13 mouse cellular contexts compared by ENCODE assay signal in genomic region chr5:113857631-113858030, GRCm38 (mm10). TPM values are rescaled to one million over a fixed set of nuclear protein-coding genes. Genes with fewer than 3 reads are reported as not detected.
A peak's percentile ranks its signal among the peaks of the same experiment; 100 is the strongest.
DNase-seq lines count a peak whose midpoint lies in the region; ATAC-seq and TF ChIP-seq lines count a peak whose summit lies in the region.
"Had no signal": no experiment of that assay in that cellular context is flagged by ENCODE, and none has a peak within 500 bp of the region (broad histone marks: within the 10 kb centered on the region; RNA-seq: fewer than 3 reads in every experiment).

No protein-coding gene starts in this region.

- no peak for ATAC-seq in forebrain, embryonic 13.5 days
- ATAC-seq in forebrain, embryonic 11.5 days (replicated peaks; ENCODE audit: low FRiP score) = no peak
- no peak for ATAC-seq in midbrain, embryonic 16.5 days
- no peak for ATAC-seq in heart, embryonic 16.5 days (replicated peaks; ENCODE audit: extremely low read depth, insufficient read depth, low FRiP score)
- ATAC-seq in stomach, postnatal 0 days (ENCODE audit: low FRiP score, low TSS enrichment) = no peak
- ATAC-seq: Patski had no signal

- H3K9me3 ChIP-seq in forebrain, embryonic 13.5 days (replicated peaks) = no peaks in the 10 kb centered on the region
- no peaks in the 10 kb centered on the region for H3K9me3 ChIP-seq in forebrain, embryonic 11.5 days (ENCODE audit: control insufficient read depth, low read length)
- no peaks in the 10 kb centered on the region; the same call in 1 of the 2 replicates for H3K9me3 ChIP-seq in midbrain, embryonic 10.5 days (replicated peaks)
- H3K9me3 ChIP-seq in midbrain, embryonic 16.5 days (replicated peaks; ENCODE audit: control insufficient read depth, low read length, poor library complexity, severe bottlenecking) = no peaks in the 10 kb centered on the region
- no peaks in the 10 kb centered on the region for H3K9me3 ChIP-seq in heart, embryonic 16.5 days (replicated peaks; ENCODE audit: control insufficient read depth, low read length)
- H3K9me3 ChIP-seq in stomach, postnatal 0 days (ENCODE audit: control insufficient read depth, low read length) = no peaks in the 10 kb centered on the region
- H3K9me3 ChIP-seq: hindbrain, embryonic 15.5 days; lung, embryonic 15.5 days had no signal

- no peaks in the 10 kb centered on the region for H3K27me3 ChIP-seq in forebrain, embryonic 13.5 days
- no peaks in the 10 kb centered on the region for H3K27me3 ChIP-seq in forebrain, embryonic 11.5 days (ENCODE audit: control insufficient read depth, insufficient read depth, low read length)
- H3K27me3 ChIP-seq in midbrain, embryonic 10.5 days (ENCODE audit: low read depth, poor library complexity, severe bottlenecking) = no peaks in the 10 kb centered on the region
- H3K27me3 ChIP-seq in midbrain, embryonic 16.5 days (ENCODE audit: control insufficient read depth, insufficient read depth, low read depth, low read length) = no peaks in the 10 kb centered on the region
- no peaks in the 10 kb centered on the region for H3K27me3 ChIP-seq in heart, embryonic 16.5 days (ENCODE audit: control insufficient read depth, insufficient read depth, low read length)
- H3K27me3 ChIP-seq in stomach, postnatal 0 days (ENCODE audit: control insufficient read depth, insufficient read depth, low read length) = no peaks in the 10 kb centered on the region
- H3K27me3 ChIP-seq: hindbrain, embryonic 15.5 days; lung, embryonic 15.5 days; Patski had no signal

- H3K27ac ChIP-seq in forebrain, embryonic 13.5 days = peak overlapping the region; percentile 89
- H3K27ac ChIP-seq in forebrain, embryonic 11.5 days (ENCODE audit: low read depth, low read length) = no peak overlapping the region
- peak overlapping the region; percentile 38; the same call in 1 of the 2 replicates for H3K27ac ChIP-seq in midbrain, embryonic 10.5 days (replicated peaks)
- H3K27ac ChIP-seq in midbrain, embryonic 16.5 days (ENCODE audit: low read length) = no peak overlapping the region
- peak overlapping the region; percentile 97 for H3K27ac ChIP-seq in heart, embryonic 16.5 days (ENCODE audit: low read length)
- H3K27ac ChIP-seq in stomach, postnatal 0 days (replicated peaks) = 0 out of 2 replicates have a peak overlapping the region, but pooled peaks have one; percentile 1
- H3K27ac ChIP-seq: hindbrain, embryonic 15.5 days; lung, embryonic 15.5 days had no signal

- peak; percentile 44 for TF ChIP-seq CTCF in stomach, postnatal 0 days (IDR thresholded peaks at IDR 0.05; ENCODE audit: low read depth)

- peaks cover 16% of the 10 kb centered on the region for H3K36me3 ChIP-seq in forebrain, embryonic 13.5 days (ENCODE audit: poor library complexity, severe bottlenecking)
- no peaks in the 10 kb centered on the region for H3K36me3 ChIP-seq in forebrain, embryonic 11.5 days (ENCODE audit: control insufficient read depth, insufficient read depth, low read length)
- H3K36me3 ChIP-seq in midbrain, embryonic 10.5 days = peaks cover 42% of the 10 kb centered on the region
- H3K36me3 ChIP-seq in midbrain, embryonic 16.5 days (ENCODE audit: control insufficient read depth, insufficient read depth, low read length) = no peaks in the 10 kb centered on the region
- H3K36me3 ChIP-seq in heart, embryonic 16.5 days (ENCODE audit: control insufficient read depth, insufficient read depth) = peaks cover 7% of the 10 kb centered on the region
- no peaks in the 10 kb centered on the region; the same call in none of the 2 replicates for H3K36me3 ChIP-seq in stomach, postnatal 0 days (ENCODE audit: control insufficient read depth, insufficient read depth, low read length)
- H3K36me3 ChIP-seq: hindbrain, embryonic 15.5 days had no signal

- 65% methylated on average over 8 of the region's 8 CpGs for WGBS in forebrain, embryonic 13.5 days
- 72% methylated on average over 8 of the region's 8 CpGs for WGBS in forebrain, embryonic 11.5 days
- WGBS in midbrain, embryonic 10.5 days = 66% methylated on average over 8 of the region's 8 CpGs
- WGBS in midbrain, embryonic 16.5 days = 62% methylated on average over 8 of the region's 8 CpGs
- WGBS in heart, embryonic 16.5 days = 54% methylated on average over 8 of the region's 8 CpGs
- 58% methylated on average over 8 of the region's 8 CpGs for WGBS in stomach, postnatal 0 days

- DNase-seq in forebrain, embryonic 11.5 days (ENCODE audit: low spot score) = no peak
- DNase-seq in midbrain, embryonic 10.5 days (ENCODE audit: low spot score) = no peak
- DNase-seq in stomach, postnatal 0 days (ENCODE audit: low spot score) = no peak
- no peak for DNase-seq in frontal cortex, postnatal 25 days (ENCODE audit: low spot score in 2 of 2)
- no peak for DNase-seq in spleen, postnatal 10 days (ENCODE audit: low spot score in 2 of 2)
- DNase-seq: adrenal gland, adult 8-10 months; left cerebral cortex, postnatal 4 days had no signal

- peaks cover 73% of the 10 kb centered on the region for H3K4me1 ChIP-seq in forebrain, embryonic 13.5 days
- peaks cover 6% of the 10 kb centered on the region; the same call in 1 of the 2 replicates for H3K4me1 ChIP-seq in forebrain, embryonic 11.5 days (replicated peaks; ENCODE audit: control insufficient read depth, insufficient read depth, low read length)
- peaks cover 46% of the 10 kb centered on the region for H3K4me1 ChIP-seq in midbrain, embryonic 10.5 days
- H3K4me1 ChIP-seq in midbrain, embryonic 16.5 days (ENCODE audit: control insufficient read depth, insufficient read depth, low read length) = peaks cover 26% of the 10 kb centered on the region
- H3K4me1 ChIP-seq in heart, embryonic 16.5 days (ENCODE audit: control insufficient read depth, insufficient read depth, low read length) = peaks cover 62% of the 10 kb centered on the region
- H3K4me1 ChIP-seq in stomach, postnatal 0 days (replicated peaks; ENCODE audit: control insufficient read depth, insufficient read depth) = no peaks in the 10 kb centered on the region

- no peak overlapping the region for H3K4me2 ChIP-seq in forebrain, embryonic 13.5 days
- H3K4me2 ChIP-seq in forebrain, embryonic 11.5 days (ENCODE audit: low read depth, low read length, severe bottlenecking) = no peak overlapping the region
- no peak overlapping the region for H3K4me2 ChIP-seq in midbrain, embryonic 16.5 days (ENCODE audit: low read length)
- no peak overlapping the region for H3K4me2 ChIP-seq in heart, embryonic 16.5 days (ENCODE audit: low read depth, low read length)
- H3K4me2 ChIP-seq in stomach, postnatal 0 days (replicated peaks; ENCODE audit: low read depth) = no peak overlapping the region
- H3K4me2 ChIP-seq: hindbrain, embryonic 15.5 days; lung, embryonic 15.5 days had no signal

- no peak overlapping the region for H3K4me3 ChIP-seq in forebrain, embryonic 13.5 days
- H3K4me3 ChIP-seq in forebrain, embryonic 11.5 days (ENCODE audit: low read depth, low read length) = no peak overlapping the region
- no peak overlapping the region for H3K4me3 ChIP-seq in midbrain, embryonic 10.5 days
- no peak overlapping the region for H3K4me3 ChIP-seq in midbrain, embryonic 16.5 days (ENCODE audit: low read depth, low read length)
- H3K4me3 ChIP-seq in heart, embryonic 16.5 days (ENCODE audit: low read length) = no peak overlapping the region
- no peak overlapping the region for H3K4me3 ChIP-seq in stomach, postnatal 0 days (ENCODE audit: low read depth, low read length)
- H3K4me3 ChIP-seq: hindbrain, embryonic 15.5 days; lung, embryonic 15.5 days had no signal

- no peak for TF ChIP-seq EP300 in stomach, postnatal 0 days (optimal IDR thresholded peaks at IDR 0.05)

- no peak overlapping the region for H3K9ac ChIP-seq in forebrain, embryonic 13.5 days
- H3K9ac ChIP-seq in forebrain, embryonic 11.5 days (ENCODE audit: low read length) = no peak overlapping the region
- no peak overlapping the region for H3K9ac ChIP-seq in midbrain, embryonic 16.5 days (ENCODE audit: low read depth, low read length)
- peak overlapping the region; percentile 53 for H3K9ac ChIP-seq in heart, embryonic 16.5 days (ENCODE audit: low read length)
- H3K9ac ChIP-seq in stomach, postnatal 0 days (ENCODE audit: low read length) = no peak overlapping the region; the same call in 1 of the 2 replicates
- H3K9ac ChIP-seq: hindbrain, embryonic 15.5 days; lung, embryonic 15.5 days had no signal

RNA-seq across cellular contexts. Expression of gene Selplg, which starts 25.2 kb away (rescaled TPM):
- 0.40 and 0.62 TPM in 2 replicates for polyA plus RNA-seq in forebrain, embryonic 13.5 days (2015; fragmentation: Nextera tagmentation; extraction: Ambion mirVana)
- 0.67 and 1.4 TPM in 2 replicates for polyA plus RNA-seq in forebrain, embryonic 11.5 days (2014; fragmentation: Nextera tagmentation; extraction: Ambion mirVana)
- 0.77 and 1.5 TPM in 2 replicates for polyA plus RNA-seq in midbrain, embryonic 10.5 days (2016; fragmentation: Nextera tagmentation; extraction: Ambion mirVana)
- 1.6 and 2.0 TPM in 2 replicates for polyA plus RNA-seq in midbrain, embryonic 16.5 days (2015; fragmentation: Nextera tagmentation; extraction: Ambion mirVana)
- polyA plus RNA-seq in heart, embryonic 16.5 days (2015; fragmentation: Nextera tagmentation; extraction: Ambion mirVana) = 10.1 and 29.8 TPM in 2 replicates
- 2.0 and 2.6 TPM in 2 replicates for polyA plus RNA-seq in stomach, postnatal 0 days (2015; fragmentation: Nextera tagmentation; extraction: Ambion mirVana)

RNA-seq across cellular contexts. Expression of gene Coro1c, which starts 50.9 kb away (rescaled TPM):
- polyA plus RNA-seq in forebrain, embryonic 13.5 days (2015; fragmentation: Nextera tagmentation; extraction: Ambion mirVana) = 235 and 246 TPM in 2 replicates
- polyA plus RNA-seq in forebrain, embryonic 11.5 days (2014; fragmentation: Nextera tagmentation; extraction: Ambion mirVana) = 231 and 246 TPM in 2 replicates
- 205 and 233 TPM in 2 replicates for polyA plus RNA-seq in midbrain, embryonic 10.5 days (2016; fragmentation: Nextera tagmentation; extraction: Ambion mirVana)
- 201 and 209 TPM in 2 replicates for polyA plus RNA-seq in midbrain, embryonic 16.5 days (2015; fragmentation: Nextera tagmentation; extraction: Ambion mirVana)
- polyA plus RNA-seq in heart, embryonic 16.5 days (2015; fragmentation: Nextera tagmentation; extraction: Ambion mirVana) = 85.9 and 89.0 TPM in 2 replicates
- 91.6 and 93.6 TPM in 2 replicates for polyA plus RNA-seq in stomach, postnatal 0 days (2015; fragmentation: Nextera tagmentation; extraction: Ambion mirVana)

RNA-seq across cellular contexts. Expression of gene Tmem119, which starts 57.3 kb away (rescaled TPM):
- polyA plus RNA-seq in forebrain, embryonic 13.5 days (2015; fragmentation: Nextera tagmentation; extraction: Ambion mirVana) = 3.4 and 4.4 TPM in 2 replicates
- polyA plus RNA-seq in forebrain, embryonic 11.5 days (2014; fragmentation: Nextera tagmentation; extraction: Ambion mirVana) = 11.6 and 14.5 TPM in 2 replicates
- 23.6 and 25.1 TPM in 2 replicates for polyA plus RNA-seq in midbrain, embryonic 10.5 days (2016; fragmentation: Nextera tagmentation; extraction: Ambion mirVana)
- 4.8 and 5.0 TPM in 2 replicates for polyA plus RNA-seq in midbrain, embryonic 16.5 days (2015; fragmentation: Nextera tagmentation; extraction: Ambion mirVana)
- 22.4 and 22.5 TPM in 2 replicates for polyA plus RNA-seq in heart, embryonic 16.5 days (2015; fragmentation: Nextera tagmentation; extraction: Ambion mirVana)
- polyA plus RNA-seq in stomach, postnatal 0 days (2015; fragmentation: Nextera tagmentation; extraction: Ambion mirVana) = 35.3 and 36.6 TPM in 2 replicates
- polyA plus RNA-seq: Patski had no signal

Comparison
In these comparisons a context has a peak if more than half of its experiments do, and no peak if none do; other contexts are left out.
1. H3K27ac ChIP-seq: peak in forebrain, embryonic 13.5 days (single experiment), midbrain, embryonic 10.5 days (single experiment), heart, embryonic 16.5 days (single experiment) and stomach, postnatal 0 days (single experiment); none in forebrain, embryonic 11.5 days (single experiment) and midbrain, embryonic 16.5 days (single experiment).